Mouse (Mus musculus): Measurements from ENCODE around the gene Ptpn6. TPM values are rescaled to one million over a fixed set of nuclear protein-coding genes. Genes with fewer than 3 reads are reported as not detected.
A peak's percentile ranks its signal among the peaks of the same experiment; 100 is the strongest.

The Ptpn6 gene
- total RNA-seq, 2 experiments from 2014 or later = 8.3 to 8.4 TPM

DNA sequence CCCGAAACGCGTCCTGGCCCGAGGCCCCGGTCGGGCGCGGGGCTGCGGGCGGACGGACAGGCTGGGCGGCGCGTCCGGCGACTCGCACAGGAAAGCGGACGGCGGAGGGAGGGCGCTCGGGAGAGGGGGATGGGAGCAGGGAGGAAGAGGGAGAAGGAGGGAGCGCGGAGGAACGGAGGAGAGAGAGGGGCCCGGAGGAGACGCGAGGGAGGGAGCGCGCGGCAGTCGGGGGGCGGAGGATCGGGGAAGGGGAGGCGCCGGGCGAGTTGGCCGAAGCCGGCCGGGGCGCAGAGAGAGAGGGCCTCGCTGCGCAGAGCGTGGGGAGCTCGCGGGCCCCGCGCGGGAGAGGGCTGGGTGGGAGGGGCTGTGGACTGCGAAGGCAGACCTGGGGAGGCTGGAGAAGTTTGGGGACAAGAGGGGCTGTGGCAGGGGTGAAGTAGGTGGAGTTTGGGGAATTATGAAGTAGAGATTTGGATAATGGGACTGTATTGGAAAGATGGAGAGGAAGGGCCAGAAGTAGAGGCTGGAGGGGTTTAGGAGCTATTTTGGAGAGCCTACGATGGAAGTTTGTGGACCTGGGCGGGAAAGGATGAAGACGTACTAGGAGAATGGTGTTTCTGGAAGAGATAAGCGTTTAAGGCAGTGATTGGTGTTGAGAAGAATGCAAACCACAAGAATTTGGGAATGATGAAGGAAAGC, 18.3 kb upstream of the Ptpn6 start:
- DNase-seq (ENCODE audit: low spot score in 2 of 2) = peak; percentile 69 to 70

DNA sequence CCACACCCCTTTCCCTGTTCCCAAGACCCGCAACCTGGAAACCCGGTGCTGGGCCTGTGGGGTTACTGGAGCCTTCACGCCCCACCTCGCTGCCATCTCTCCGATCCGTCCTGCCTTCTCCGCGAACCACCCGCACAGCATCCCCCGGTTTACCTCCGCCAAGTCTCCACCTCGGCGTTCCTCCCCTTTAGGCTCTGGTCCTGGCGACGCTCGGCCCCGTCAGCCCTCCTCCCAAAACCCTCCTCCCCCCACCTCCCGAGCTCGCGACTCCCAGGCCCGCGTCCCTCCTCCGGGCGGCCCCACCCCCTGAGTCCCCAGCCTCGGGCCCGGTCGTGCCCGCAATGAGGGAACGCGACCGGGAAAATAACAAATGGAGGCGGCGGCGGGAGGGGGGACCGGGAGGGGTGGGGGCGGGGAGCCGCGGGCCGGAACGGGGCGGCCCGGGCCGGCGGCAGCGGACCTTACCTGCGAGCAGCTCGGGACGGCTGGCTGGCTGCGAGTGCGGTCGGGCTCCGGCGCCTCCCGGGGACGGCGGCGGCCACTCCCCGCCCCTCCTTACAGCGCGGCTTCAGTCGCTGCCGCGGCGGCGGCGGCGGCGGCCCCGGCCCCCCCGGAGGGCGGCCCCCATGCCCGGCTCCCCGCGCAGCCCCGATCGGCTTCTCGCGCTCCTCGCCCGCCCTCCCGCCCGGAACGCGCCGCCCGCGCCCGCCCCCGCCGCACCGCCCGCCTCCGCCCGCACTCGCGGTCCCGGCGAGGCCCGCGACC, 17.5 kb upstream of the Ptpn6 start, which contains the start of the genes Gm45234 and Atn1:
Gene Gm45234, minus strand, starts transcription at position 191 of the 765 bp plus-strand sequence.
Gene Atn1, minus strand, starts transcription at position 694 of the 765 bp plus-strand sequence.
- peak in 1 of 2 experiments; percentile 63 for DNase-seq (ENCODE audit: low spot score in 2 of 2)

GRCm38 (mm10) chr6:124755306-124755705, 16.8 kb upstream of the Ptpn6 start:
- DNase-seq (ENCODE audit: low spot score in 2 of 2) = no peak

- no peak for DNase-seq (ENCODE audit: low spot score in 2 of 2)
Measured at GRCm38 (mm10) chr6:124753861-124754260, 15.3 kb upstream of the Ptpn6 start.

DNA sequence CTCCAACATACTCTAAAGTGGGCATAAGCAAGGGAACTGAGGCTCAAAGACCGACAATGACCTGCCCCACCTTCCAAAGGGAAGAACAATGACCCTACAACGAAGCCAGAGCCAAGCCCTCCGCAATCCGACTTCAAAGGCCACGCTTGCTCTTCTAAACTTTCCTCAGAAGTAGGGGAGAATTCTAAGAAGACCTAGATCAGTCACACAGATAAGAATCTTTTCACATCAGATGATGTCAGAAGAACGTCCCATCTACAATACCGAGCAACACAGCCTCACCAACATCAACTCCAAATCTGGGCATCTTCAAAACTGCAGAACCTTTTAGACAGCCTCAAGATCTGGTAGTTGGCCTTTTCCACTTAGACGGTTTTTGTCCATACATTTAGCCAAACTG, 11.9 kb upstream of the Ptpn6 start:
- no peak for DNase-seq (ENCODE audit: low spot score in 2 of 2)

GRCm38 (mm10) chr6:124746654-124747632, 8.4 kb upstream of the Ptpn6 start:
- DNase-seq (ENCODE audit: low spot score in 2 of 2) = no peak

- DNase-seq (ENCODE audit: low spot score in 2 of 2) = no peak
Measured at GRCm38 (mm10) chr6:124746296-124746605, 7.7 kb upstream of the Ptpn6 start.

- DNase-seq (ENCODE audit: low spot score in 2 of 2) = peak; percentile 91
Measured at GRCm38 (mm10) chr6:124745490-124746295, 7.2 kb upstream of the Ptpn6 start.

- no peak for DNase-seq (ENCODE audit: low spot score in 2 of 2)
Measured at GRCm38 (mm10) chr6:124744755-124745321, 6.3 kb upstream of the Ptpn6 start.

DNA sequence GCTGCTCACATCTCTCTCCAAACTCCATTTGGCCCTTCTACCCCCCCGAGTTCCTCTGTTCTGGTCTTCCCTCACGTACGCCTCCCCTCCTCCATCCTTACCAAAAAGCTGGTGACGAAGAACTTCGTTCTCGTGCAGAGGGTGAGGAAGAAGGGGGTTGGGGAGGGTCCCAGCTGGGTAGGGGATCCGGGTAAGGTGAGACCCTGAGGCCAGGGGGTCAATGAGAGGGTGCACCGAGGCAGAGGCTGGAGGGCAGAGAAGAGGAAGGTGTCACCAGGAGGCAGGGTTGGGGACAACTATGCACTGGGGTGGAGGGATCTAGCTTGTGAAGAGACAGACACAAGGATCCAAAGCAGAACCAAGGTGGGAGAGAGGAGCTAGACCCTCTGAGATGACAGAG, 5.1 kb upstream of the Ptpn6 start:
- no peak for DNase-seq (ENCODE audit: low spot score in 2 of 2)

- no peak for DNase-seq (ENCODE audit: low spot score in 2 of 2)
Measured at GRCm38 (mm10) chr6:124742839-124743514, 4.5 kb upstream of the Ptpn6 start.

DNA sequence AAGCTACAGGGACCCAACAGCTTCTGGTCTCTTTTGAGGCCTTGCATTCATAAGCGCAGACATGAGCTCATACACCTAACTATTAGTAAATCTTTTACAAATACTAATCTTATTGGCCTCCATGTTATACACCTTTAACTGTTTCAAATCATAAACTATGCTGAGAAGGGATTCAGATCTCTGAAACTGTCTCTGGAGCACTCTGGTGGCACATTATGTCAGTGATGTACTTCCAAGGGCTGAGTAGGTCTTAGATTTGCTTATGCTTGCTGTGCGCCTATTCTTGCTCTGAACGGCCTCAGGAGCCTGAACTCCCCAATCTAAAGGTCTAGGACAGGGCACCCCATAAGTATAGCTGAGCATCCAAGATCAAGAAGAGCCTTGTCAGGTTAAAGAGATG, 3.3 kb upstream of the Ptpn6 start:
- DNase-seq (ENCODE audit: low spot score in 2 of 2) = no peak

- DNase-seq (ENCODE audit: low spot score in 2 of 2) = peak; percentile 53 to 77
Measured at GRCm38 (mm10) chr6:124740888-124741761, 2.6 kb upstream of the Ptpn6 start, which contains the start of gene Grcc10. TSS of gene Grcc10 (minus strand) at chr6:124741374.

DNA sequence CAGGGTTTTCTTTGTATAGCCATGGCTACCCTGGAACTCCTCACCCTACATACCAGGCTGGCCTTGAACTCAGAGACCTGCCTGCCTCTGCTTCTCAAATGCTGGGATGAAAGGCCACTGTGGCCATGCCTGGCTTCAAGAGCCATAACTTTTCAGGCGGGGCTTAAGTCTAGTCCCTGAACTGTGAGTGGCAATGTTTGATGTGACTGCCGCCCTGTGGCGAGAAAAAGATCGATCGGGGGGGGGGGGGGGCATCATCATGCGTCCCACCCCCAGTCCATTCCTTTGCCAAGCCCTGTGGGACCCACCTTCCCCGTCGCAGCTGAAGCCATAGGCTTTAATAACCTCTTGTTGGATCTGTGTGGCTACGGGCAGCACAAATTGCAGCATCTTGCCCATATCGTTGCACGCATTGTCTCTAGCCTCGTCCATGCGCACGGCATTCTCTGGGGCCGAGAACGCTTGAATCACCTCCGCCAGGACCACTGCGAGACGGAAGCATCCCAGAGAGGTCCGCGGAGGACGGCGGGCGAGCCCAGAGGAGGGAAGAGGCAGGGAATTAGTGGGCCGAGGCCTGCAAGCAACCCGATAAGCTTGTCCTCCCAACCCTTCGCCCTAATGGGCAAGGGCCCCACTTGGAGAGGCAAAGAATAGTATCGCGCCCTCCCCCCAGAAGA, 1.8 kb upstream of the Ptpn6 start:
- peak; percentile 35 to 56 for DNase-seq (ENCODE audit: low spot score in 2 of 2)

GRCm38 (mm10) chr6:124739231-124739796, 800 bp upstream of the Ptpn6 start:
- DNase-seq (ENCODE audit: low spot score in 2 of 2) = no peak

GRCm38 (mm10) chr6:124737040-124737439, 1.5 kb downstream of the Ptpn6 start:
- no peak for DNase-seq (ENCODE audit: low spot score in 2 of 2)

DNA sequence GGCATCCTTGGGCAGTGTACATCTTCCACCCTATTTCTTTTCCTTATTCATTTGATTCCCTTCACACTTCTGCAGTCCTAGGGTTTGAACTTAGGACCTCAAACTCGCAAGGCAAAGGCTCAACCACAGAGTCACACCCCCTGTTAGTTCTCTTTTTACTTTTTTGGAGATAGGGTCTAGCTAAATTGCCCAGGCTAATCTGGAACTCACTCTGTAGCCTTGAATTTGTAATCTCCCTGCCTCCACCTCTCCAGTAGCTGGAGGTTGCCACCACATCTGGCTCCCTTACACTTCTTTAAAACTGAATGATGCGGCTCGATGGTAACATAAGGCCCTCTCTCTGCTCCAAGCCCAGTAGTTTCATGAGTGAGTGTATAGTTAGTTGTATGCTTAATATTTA, 4.1 kb downstream of the Ptpn6 start:
- DNase-seq (ENCODE audit: low spot score in 2 of 2) = no peak

Measured in adrenal gland, postnatal 4 days (tissue).